Mouse (Mus musculus) large intestine, adult 2 months (tissue): Measurements from ENCODE around the gene Tspan9. TPM values are rescaled to one million over a fixed set of nuclear protein-coding genes. Genes with fewer than 3 reads are reported as not detected.

Experiments
- DNase-seq: peaks from one replicate; pipeline ENCODE4 v3.0.0-alpha.2; 2012; ENCODE audit warnings: low read depth, low spot score
- WGBS: fragments of 180-500 bp; shearing (Covaris S2); methylation state at CpG from one replicate; pipeline ENCODE4 v1.1.7; 2018; 5-methylcytosine and 5-hydroxymethylcytosine counted together
- polyA plus RNA-seq: library from polyadenylated mRNA; depleted of rRNA; stranded (reverse); fragments of >200 nt; gene quantifications from 2 replicates; pipeline ENCODE4 v1.2.3, GENCODE M21; 2012

Tspan9 gene
- polyA plus RNA-seq, 1 experiment: 34.7 TPM

GRCm38 (mm10) chr6:127970120-127970519 lies 173.3 kb downstream of the Tspan9 start:
- DNase-seq: peak; percentile 19
- WGBS: 12% methylated on average over 7 of the region's 7 CpGs

DNA sequence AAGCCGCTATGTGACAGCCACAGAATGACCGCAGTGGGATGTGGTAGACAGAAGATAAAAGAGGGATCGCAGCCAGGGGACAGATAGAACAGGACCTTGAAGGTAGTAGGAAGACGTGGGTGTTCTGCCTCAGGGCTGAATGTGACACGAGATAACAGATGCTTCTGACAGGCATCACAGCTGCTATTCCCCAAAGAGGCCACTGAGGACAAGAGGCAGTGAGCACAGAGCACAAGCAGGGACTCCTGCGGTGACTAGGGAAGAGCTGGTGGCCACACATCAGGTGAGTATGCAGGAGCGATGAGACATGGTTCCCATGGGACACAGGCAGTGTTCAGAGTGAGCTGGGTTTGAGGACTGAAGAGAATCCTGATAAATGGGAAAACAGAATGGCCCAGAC lies 173.7 kb downstream of the Tspan9 start:
- DNase-seq: no peak
- WGBS: 80% methylated on average over 7 of the region's 7 CpGs

- 68% methylated on average over 8 of the region's 8 CpGs for WGBS
- DNase-seq: no peak
Observed at GRCm38 (mm10) chr6:127965497-127965896, 177.9 kb downstream of the Tspan9 start.

DNA sequence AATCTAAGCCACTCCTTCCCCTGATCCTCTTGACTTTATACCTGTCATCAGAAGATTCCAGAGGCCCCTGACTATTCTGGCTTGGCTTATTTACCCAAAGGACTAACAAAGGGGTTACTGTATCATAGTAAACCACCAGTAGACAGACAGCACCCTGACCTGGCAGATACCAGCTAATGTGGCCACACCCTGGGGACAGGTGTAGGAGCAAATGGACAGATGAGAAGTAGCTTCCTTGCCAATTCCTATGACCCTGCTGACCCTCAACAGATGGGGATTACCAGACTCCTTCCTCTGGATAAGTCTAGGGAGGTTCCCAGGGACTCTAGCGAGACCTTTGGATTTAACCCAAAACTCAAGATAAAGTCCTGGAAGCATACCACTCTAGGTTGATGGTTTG lies 183.2 kb downstream of the Tspan9 start:
- WGBS: 52% methylated on average over 1 of the region's 1 CpGs
- DNase-seq: no peak

DNA sequence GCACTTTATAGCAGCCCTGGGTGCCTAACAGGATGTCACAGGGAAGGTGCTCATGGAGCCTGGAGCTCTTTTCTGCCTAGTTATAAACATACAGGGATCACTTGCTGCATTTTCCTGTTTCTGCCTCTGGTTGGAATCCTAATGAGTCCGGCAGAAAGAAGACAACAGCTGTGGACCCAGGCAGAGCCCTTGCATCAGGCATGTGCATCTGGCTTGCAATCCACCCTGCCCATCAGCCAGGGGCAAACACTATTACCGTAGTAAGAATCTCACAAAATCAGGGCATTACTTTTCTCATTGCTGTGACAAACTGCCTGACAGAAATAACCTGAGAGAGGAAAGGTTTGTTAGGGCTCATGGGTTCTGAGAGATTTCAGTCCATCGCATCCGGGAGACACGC lies 187.2 kb downstream of the Tspan9 start:
- WGBS: 84% methylated on average over 5 of the region's 5 CpGs
- DNase-seq: no peak

GRCm38 (mm10) chr6:127953071-127953470 lies 190.3 kb downstream of the Tspan9 start:
- 80% methylated on average over 4 of the region's 4 CpGs for whole genome bisulfite sequencing

GRCm38 (mm10) chr6:127949885-127950284 lies 193.5 kb downstream of the Tspan9 start:
- 77% methylated on average over 7 of the region's 7 CpGs for WGBS
- no peak for DNase-seq

More at GRCm38 (mm10) chr6:127953071-127953470, 190.3 kb downstream of the Tspan9 start:
- no peak for DNase-seq

GRCm38 (mm10) chr6:127948656-127949055 lies 194.7 kb downstream of the Tspan9 start:
- WGBS: 84% methylated on average over 9 of the region's 9 CpGs
- no peak for DNase-seq

GRCm38 (mm10) chr6:127945725-127946124 lies 197.7 kb downstream of the Tspan9 start:
- peak; percentile 18 for DNase-seq
- 58% methylated on average over 9 of the region's 9 CpGs for WGBS

- WGBS: 84% methylated on average over 8 of the region's 8 CpGs
- no peak for DNase-seq
Observed at GRCm38 (mm10) chr6:127942421-127942820, 201.0 kb downstream of the Tspan9 start.

DNA sequence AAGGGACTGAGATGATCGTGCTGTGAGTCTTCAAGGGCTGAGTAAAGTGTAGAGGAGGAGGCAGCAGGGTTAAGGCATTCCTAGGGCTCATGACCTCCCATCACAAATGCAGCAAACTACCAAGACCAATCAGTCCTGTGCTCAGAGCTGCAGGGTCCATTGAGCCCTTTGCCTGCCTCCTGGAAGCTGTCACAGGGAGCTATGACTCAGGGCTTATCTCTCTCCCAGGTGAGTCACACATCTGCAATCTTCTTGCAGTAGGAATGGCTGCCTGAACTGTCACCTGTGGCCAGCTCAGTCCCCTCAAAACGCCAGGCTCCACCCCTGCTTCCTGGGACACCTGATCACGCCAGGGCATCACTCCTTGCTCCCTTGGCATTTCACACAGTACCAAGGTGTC lies 208.3 kb downstream of the Tspan9 start:
- WGBS: 46% methylated on average over 3 of the region's 3 CpGs
- no peak for DNase-seq

- DNase-seq: no peak
- 83% methylated on average over 5 of the region's 5 CpGs for WGBS
Observed at GRCm38 (mm10) chr6:127933841-127934240, 209.6 kb downstream of the Tspan9 start.

- 31% methylated on average over 5 of the region's 5 CpGs for WGBS
- DNase-seq: no peak
Observed at GRCm38 (mm10) chr6:127932697-127933096, 210.7 kb downstream of the Tspan9 start.

DNA sequence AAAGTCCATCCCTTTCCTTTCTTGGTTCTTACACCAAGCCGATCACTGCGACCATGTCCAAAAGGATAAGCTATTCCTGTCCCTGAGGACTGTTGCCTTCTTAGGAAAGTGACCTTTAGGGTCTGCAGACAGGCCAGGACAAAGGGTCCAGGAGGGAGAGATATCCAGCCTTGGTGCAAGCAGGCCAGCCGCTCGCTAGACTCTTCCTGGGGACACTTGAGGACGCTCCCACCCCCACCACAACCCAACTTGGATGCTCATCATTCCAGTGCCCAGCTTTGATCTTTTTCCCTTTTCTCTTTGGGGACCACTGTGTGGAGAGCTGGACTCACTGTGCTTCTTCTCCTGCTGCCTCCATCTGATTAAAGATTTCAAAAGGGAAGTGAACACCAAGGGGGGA lies 214.7 kb downstream of the Tspan9 start:
- 82% methylated on average over 5 of the region's 5 CpGs for WGBS
- no peak for DNase-seq

DNA sequence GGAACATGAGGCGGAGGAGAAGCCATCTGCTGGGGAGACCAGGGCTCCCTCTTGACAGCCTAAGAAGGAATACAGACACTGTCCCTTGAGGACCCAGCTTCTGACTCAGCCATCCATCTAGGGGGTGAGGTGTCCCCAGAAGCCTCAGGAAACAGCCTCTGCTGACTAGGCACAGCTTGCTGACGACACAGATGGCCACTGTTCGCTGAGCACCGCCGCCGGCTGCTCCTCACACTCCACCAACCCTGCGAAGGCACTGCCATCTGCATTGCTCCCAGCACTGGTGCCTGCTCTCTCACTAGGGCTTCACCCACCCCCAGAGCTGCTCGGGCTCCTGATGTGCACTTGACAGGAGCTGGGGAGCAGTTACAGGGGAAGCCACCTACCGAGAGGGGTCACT lies 217.5 kb downstream of the Tspan9 start:
- WGBS: 75% methylated on average over 9 of the region's 9 CpGs
- no peak for DNase-seq

- 67% methylated on average over 6 of the region's 6 CpGs for WGBS
- DNase-seq: no peak
Observed at GRCm38 (mm10) chr6:127924750-127925149, 218.6 kb downstream of the Tspan9 start.

DNA sequence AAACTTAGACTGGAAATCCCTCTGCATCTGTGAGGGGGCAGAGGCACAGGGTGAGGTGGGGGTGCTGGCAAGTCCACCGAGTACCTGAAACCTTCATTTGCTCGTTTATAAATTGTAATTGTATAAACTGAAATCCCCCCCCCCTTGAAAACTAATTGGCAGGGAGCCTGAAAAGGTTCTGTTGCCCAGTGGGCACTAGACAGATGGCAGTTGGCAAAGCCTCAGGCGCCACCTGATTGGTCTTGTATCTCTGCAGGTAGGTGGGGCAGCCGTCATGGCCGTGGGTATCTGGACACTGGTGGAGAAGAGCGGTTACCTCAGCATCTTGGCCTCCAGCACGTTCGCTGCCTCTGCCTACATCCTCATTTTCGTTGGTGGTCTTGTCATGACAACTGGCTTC lies 220.1 kb downstream of the Tspan9 start:
- 79% methylated on average over 9 of the region's 9 CpGs for WGBS
- DNase-seq: no peak

GRCm38 (mm10) chr6:127921996-127922395 lies 221.4 kb downstream of the Tspan9 start:
- DNase-seq: no peak
- 61% methylated on average over 9 of the region's 9 CpGs for WGBS

DNA sequence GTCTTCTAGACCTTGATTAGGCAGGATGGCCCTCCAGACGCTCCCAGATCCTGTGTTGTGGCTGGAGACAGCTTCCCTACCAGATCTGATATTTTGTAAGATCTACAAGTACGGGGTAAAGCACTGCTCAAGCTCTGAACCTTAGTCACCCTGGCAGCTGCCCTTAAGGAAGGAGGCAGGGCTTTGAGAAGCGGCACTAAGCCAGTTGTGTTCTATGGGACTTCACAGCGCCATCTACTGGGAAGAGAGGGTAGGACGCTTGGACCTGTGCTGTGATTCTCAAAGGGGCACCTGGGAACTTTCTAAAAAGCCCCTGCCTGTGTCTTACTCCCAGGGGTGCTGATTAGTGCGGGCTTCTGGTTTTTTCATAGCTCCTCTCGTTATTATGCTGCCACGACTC lies 222.7 kb downstream of the Tspan9 start:
- peak; percentile 31 for DNase-seq
- WGBS: 6% methylated on average over 8 of the region's 8 CpGs

DNA sequence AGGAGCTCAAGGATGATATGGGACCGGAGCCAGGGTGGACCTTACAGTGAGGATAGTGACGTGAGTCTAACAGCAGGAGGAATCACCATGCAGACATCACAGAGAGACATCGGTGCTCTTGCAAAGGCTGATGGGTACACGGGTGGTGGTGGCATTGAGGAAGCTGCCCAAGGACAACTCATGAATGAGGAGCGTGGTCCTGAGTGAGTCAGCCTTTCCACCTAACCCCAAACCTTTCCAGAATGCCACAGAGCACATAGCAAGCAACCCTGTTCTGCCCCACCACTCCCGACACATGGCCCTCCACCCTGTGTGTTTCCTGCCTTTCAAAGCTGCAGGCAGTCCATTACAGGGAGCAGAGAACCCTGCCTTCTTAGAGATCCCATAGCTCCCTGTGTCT lies 223.9 kb downstream of the Tspan9 start:
- DNase-seq: no peak

DNA sequence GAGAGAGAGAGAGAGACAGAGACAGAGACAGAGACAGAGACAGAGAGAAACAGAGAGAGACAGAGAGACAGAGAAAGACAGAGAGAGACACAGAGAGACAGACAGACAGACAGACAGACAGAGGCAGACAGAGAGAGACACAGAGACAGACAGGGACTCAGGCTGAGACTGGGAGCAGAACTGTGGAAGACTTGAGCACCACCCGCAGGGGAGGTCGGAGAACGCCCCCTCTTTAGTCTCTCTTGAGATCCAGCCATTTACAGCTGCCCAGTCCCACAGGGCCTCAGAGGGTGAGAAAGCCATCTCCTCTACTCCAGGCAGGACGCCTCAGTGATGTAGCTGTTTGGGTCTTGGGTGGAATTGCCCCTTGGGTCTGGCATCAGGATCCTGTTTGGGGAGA lies 225.7 kb downstream of the Tspan9 start:
- DNase-seq: no peak
- WGBS: 63% methylated on average over 4 of the region's 4 CpGs

More for the DNA sequence above, 223.9 kb downstream of the Tspan9 start:
- 80% methylated on average over 6 of the region's 6 CpGs for WGBS

- WGBS: 60% methylated on average over 3 of the region's 3 CpGs
Observed at GRCm38 (mm10) chr6:127916993-127917392, 226.4 kb downstream of the Tspan9 start.

More at GRCm38 (mm10) chr6:127916993-127917392, 226.4 kb downstream of the Tspan9 start:
- DNase-seq: no peak
